Mouse (Mus musculus): ENCODE measurements around the gene Ugt2b34. TPM values are rescaled to one million over a fixed set of nuclear protein-coding genes. Genes with fewer than 3 reads are reported as not detected.

The Ugt2b34 gene
- 0.20 TPM for polyA plus RNA-seq (2014; fragmentation: Illumina TruSeq; extraction: RNeasy Lipid Tissue Mini Kit (QIAGEN cat#74804))

DNA sequence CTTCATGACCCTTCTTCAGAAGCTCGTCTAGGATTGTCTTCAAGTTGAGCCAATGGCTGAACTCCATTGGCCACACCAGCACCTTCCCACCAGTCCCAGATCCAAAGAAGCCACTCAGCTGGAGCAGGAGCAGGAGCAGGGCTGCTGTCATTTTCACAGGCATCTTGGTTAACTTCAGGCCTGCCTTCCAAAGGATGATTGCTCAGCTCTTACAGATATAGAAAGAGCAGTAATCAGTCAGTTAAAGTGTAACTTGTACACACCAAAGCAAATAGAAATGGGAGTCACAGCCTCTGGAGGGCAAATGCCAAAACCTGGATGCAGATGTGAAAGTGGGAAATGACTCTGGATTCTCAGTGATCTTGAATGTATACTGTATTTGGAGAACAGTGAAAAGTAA, at the start of gene Ugt2b34:
Ugt2b34 (minus strand) TSS at position 180 of the 400 bp plus-strand sequence.

DNA sequence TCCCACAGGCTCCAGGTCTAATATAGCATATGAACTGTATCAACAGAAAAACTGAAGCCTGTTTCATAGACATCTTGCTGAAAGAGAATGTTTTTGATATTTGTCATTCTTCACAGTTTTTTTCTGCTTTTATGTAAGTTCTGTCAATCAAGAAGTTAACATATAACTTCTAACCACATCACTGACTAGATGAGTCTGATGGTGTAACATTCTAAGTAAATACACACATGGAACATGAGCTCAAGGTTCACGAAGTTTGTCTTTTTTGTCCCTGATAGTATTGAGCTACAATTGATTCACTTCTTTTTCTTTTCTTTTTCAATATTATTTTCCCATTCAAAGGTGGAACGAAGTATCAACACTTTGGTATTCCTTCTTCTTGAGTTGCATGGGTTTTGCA, 19.7 kb upstream of the Ugt2b34 start, which contains the start of gene Ugt2b1:
Ugt2b1 (minus strand) TSS at position 105 of the 400 bp plus-strand sequence.

Other genes starting within 250 kb of the Ugt2b34 start
- gene Tmprss11b, start 230.6 kb downstream of the Ugt2b34 start, polyA plus RNA-seq (2014; fragmentation: Illumina TruSeq; extraction: RNeasy Lipid Tissue Mini Kit (QIAGEN cat#74804)) = not detected
- not detected for gene Tmprss11e, start 161.1 kb downstream of the Ugt2b34 start, polyA plus RNA-seq (2014; fragmentation: Illumina TruSeq; extraction: RNeasy Lipid Tissue Mini Kit (QIAGEN cat#74804))
- 259 TPM for gene Ythdc1, start 102.7 kb downstream of the Ugt2b34 start, polyA plus RNA-seq (2014; fragmentation: Illumina TruSeq; extraction: RNeasy Lipid Tissue Mini Kit (QIAGEN cat#74804))
- gene Ugt2b1, start 19.6 kb upstream of the Ugt2b34 start, polyA plus RNA-seq (2014; fragmentation: Illumina TruSeq; extraction: RNeasy Lipid Tissue Mini Kit (QIAGEN cat#74804)) = not detected
- gene Ugt2b35, start 93.9 kb upstream of the Ugt2b34 start, polyA plus RNA-seq (2014; fragmentation: Illumina TruSeq; extraction: RNeasy Lipid Tissue Mini Kit (QIAGEN cat#74804)) = 0.20 TPM
- not detected for gene Ugt2b36, start 185.6 kb upstream of the Ugt2b34 start, polyA plus RNA-seq (2014; fragmentation: Illumina TruSeq; extraction: RNeasy Lipid Tissue Mini Kit (QIAGEN cat#74804))
- gene Ugt2b5, start 233.4 kb upstream of the Ugt2b34 start, polyA plus RNA-seq (2014; fragmentation: Illumina TruSeq; extraction: RNeasy Lipid Tissue Mini Kit (QIAGEN cat#74804)) = not detected